Mouse (Mus musculus): ENCODE results near the gene Hspb6. TPM values are rescaled to one million over a fixed set of nuclear protein-coding genes. Genes with fewer than 3 reads are reported as not detected.

Gene Hspb6
- total RNA-seq, 2 experiments from 2014 or later: 3.4 to 4.3 TPM

- no peak for DNase-seq (ENCODE audit: extremely low spot score in 1 of 2, low spot score in 1 of 2)
Observed at GRCm38 (mm10) chr7:30604944-30605343, 53.0 kb downstream of the Hspb6 start.

Small RNA genes lying within 50 kb of the gene (microRNA-seq; reads per million reads assigned to microRNA genes)
- gene Gm38670: 0 to 1.3 reads per million in 2 experiments
- 0.92 to 1.2 reads per million in 2 experiments for gene Mir3569

Other genes with a start within 250 kb of the Hspb6 start
- 10 to 100 TPM; 47.1 to 55.1 TPM for gene Alkbh6, start 243.5 kb upstream of the Hspb6 start, total RNA-seq (2021)
- 10 to 100 TPM in 1 of 2 experiments, 1 to 10 TPM in 1; 6.4 to 13.1 TPM for gene Syne4, start 237.4 kb upstream of the Hspb6 start, total RNA-seq (2021)
- under 1 TPM; 0.15 to 0.75 TPM for gene E130208F15Rik, start 230.4 kb upstream of the Hspb6 start, total RNA-seq (2021)
- gene Sdhaf1, start 228.3 kb upstream of the Hspb6 start, total RNA-seq (2021): 1 to 10 TPM; 7.8 to 7.9 TPM
- 10 to 100 TPM; 33.6 to 34.7 TPM for gene Lrfn3, start 189.4 kb upstream of the Hspb6 start, total RNA-seq (2021)
- gene Tyrobp, start 138.4 kb upstream of the Hspb6 start, total RNA-seq (2021): 10 to 100 TPM; 28.8 to 31.4 TPM
- 1 to 10 TPM in 1 of 2 experiments, under 1 TPM in 1; 0.98 to 1.0 TPM for gene Hcst, start 132.3 kb upstream of the Hspb6 start, total RNA-seq (2021)
- 1 to 10 TPM; 2.9 to 3.0 TPM for gene Nfkbid, start 130.4 kb upstream of the Hspb6 start, total RNA-seq (2021)
- gene Aplp1, start 106.6 kb upstream of the Hspb6 start, total RNA-seq (2021): 1,000 to 10,000 TPM; 1,227 to 1,377 TPM
- gene Kirrel2, start 94.5 kb upstream of the Hspb6 start, total RNA-seq (2021): 10 to 100 TPM; 15.3 to 16.4 TPM
- 1 to 10 TPM; 1.8 to 2.2 TPM for gene Nphs1, start 93.9 kb upstream of the Hspb6 start, total RNA-seq (2021)
- not detected for gene Prodh2, start 58.6 kb upstream of the Hspb6 start, total RNA-seq (2021)
- gene Arhgap33, start 17.1 kb upstream of the Hspb6 start, total RNA-seq (2021): 100 to 1,000 TPM; 103 to 132 TPM
- 1 to 10 TPM; 3.5 to 3.6 TPM for gene Proser3, start 121 bp downstream of the Hspb6 start, total RNA-seq (2021)
- gene Lin37, start 7.7 kb downstream of the Hspb6 start, total RNA-seq (2021): 10 to 100 TPM; 36.8 to 44.9 TPM
- gene U2af1l4, start 11.1 kb downstream of the Hspb6 start, total RNA-seq (2021): 10 to 100 TPM; 69.8 to 72.5 TPM
- 1 to 10 TPM; 6.8 to 8.8 TPM for gene Gm49396, start 11.2 kb downstream of the Hspb6 start, total RNA-seq (2021)
- 10 to 100 TPM; 76.0 to 92.1 TPM for gene Psenen, start 11.4 kb downstream of the Hspb6 start, total RNA-seq (2021)
- 1 to 10 TPM; 4.7 to 5.2 TPM for gene Igflr1, start 13.2 kb downstream of the Hspb6 start, total RNA-seq (2021)
- 10 to 100 TPM; 39.1 to 57.1 TPM for gene Kmt2b, start 36.5 kb downstream of the Hspb6 start, total RNA-seq (2021)
- gene Zbtb32, start 46.7 kb downstream of the Hspb6 start, total RNA-seq (2021): not detected
- gene Upk1a, start 60.7 kb downstream of the Hspb6 start, total RNA-seq (2021): under 1 TPM in 1 of 2 experiments, not detected in 1; 0.20 TPM
- gene Cox6b1, start 74.0 kb downstream of the Hspb6 start, total RNA-seq (2021): 100 to 1,000 TPM; 631 to 741 TPM
- not detected for gene Etv2, start 83.7 kb downstream of the Hspb6 start, total RNA-seq (2021)
- gene Rbm42, start 98.1 kb downstream of the Hspb6 start, total RNA-seq (2021): 10 to 100 TPM; 75.3 to 81.5 TPM
- 1 to 10 TPM; 4.2 to 6.6 TPM for gene Haus5, start 112.8 kb downstream of the Hspb6 start, total RNA-seq (2021)
- not detected for gene Pmis2, start 119.4 kb downstream of the Hspb6 start, total RNA-seq (2021)
- gene 2200002J24Rik, start 146.7 kb downstream of the Hspb6 start, total RNA-seq (2021): not detected
- 1 to 10 TPM in 1 of 2 experiments, under 1 TPM in 1; 0.74 to 1.1 TPM for gene Atp4a, start 160.0 kb downstream of the Hspb6 start, total RNA-seq (2021)
- 100 to 1,000 TPM; 116 to 132 TPM for gene Tmem147, start 177.4 kb downstream of the Hspb6 start, total RNA-seq (2021)
- not detected for gene Gapdhs, start 191.5 kb downstream of the Hspb6 start, total RNA-seq (2021)
- 1 to 10 TPM; 7.5 to 7.7 TPM for gene Sbsn, start 199.3 kb downstream of the Hspb6 start, total RNA-seq (2021)
- gene Dmkn, start 211.6 kb downstream of the Hspb6 start, total RNA-seq (2021): 1 to 10 TPM in 1 of 2 experiments, under 1 TPM in 1; 0.66 to 1.3 TPM
- gene Krtdap, start 235.7 kb downstream of the Hspb6 start, total RNA-seq (2021): not detected